ENCODE assay signal across 14 mouse cellular contexts in the genomic region with DNA sequence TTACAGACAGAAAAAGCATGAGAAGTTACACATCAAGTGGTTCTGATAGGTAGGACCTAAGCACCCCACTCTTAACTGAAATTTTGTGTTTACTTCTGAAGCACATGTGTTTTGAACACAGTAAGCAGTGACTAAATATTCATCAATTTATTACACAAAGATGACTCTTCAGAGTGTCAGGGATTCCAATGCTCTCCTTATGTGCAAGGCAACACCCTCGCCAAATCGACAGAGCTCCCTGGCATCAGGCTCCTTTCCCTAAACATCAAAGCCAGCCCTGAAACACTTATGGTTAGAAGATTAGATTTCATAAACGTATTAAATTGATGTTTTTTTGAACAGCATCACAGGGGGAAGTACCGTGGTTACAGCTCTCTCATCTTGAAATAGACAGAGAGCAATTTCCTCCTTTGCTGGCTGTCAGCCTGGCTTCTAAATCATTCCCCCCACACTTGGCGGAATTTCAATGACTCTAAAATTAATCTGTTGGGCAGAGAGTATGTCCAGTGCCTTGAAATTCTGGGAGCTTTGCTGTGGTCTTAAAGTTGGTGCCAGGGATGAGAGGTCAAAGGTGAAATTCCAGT.
A peak's percentile ranks its signal among the peaks of the same experiment; 100 is the strongest.
DNase-seq lines count a peak whose midpoint lies in the region; ATAC-seq and TF ChIP-seq lines count a peak whose summit lies in the region.
"Had no signal": no experiment of that assay in that cellular context is flagged by ENCODE, and none has a peak within 500 bp of the region (broad histone marks: within the 10 kb centered on the region; RNA-seq: fewer than 3 reads in every experiment).

No protein-coding gene starts in this region.

- ATAC-seq in hindbrain, postnatal 0 days, result no peak
- ATAC-seq in hindbrain, embryonic 13.5 days (ENCODE audit: low FRiP score), result no peak
- ATAC-seq in midbrain, embryonic 14.5 days (ENCODE audit: low FRiP score, low TSS enrichment), result no peak
- ATAC-seq in midbrain, embryonic 13.5 days, result no peak
- peak; percentile 69 for ATAC-seq in forebrain, postnatal 0 days
- ATAC-seq: inflammation-experienced regulatory T-cells, adult 6 months had no signal

- no peaks in the 10 kb centered on the region for H3K9me3 ChIP-seq in hindbrain, postnatal 0 days (ENCODE audit: low read length)
- H3K9me3 ChIP-seq in hindbrain, embryonic 13.5 days, result no peaks in the 10 kb centered on the region
- H3K9me3 ChIP-seq in midbrain, embryonic 14.5 days (ENCODE audit: control insufficient read depth, low read length), result no peaks in the 10 kb centered on the region
- no peaks in the 10 kb centered on the region for H3K9me3 ChIP-seq in midbrain, embryonic 13.5 days
- H3K9me3 ChIP-seq in forebrain, postnatal 0 days (ENCODE audit: low read length), result no peaks in the 10 kb centered on the region
- H3K9me3 ChIP-seq: embryonic facial prominence, embryonic 12.5 days; liver, embryonic 15.5 days had no signal

- no peaks in the 10 kb centered on the region for H3K4me1 ChIP-seq in hindbrain, postnatal 0 days (ENCODE audit: insufficient read depth, low read length)
- H3K4me1 ChIP-seq in hindbrain, embryonic 13.5 days (replicated peaks), result no peaks in the 10 kb centered on the region
- no peaks in the 10 kb centered on the region for H3K4me1 ChIP-seq in midbrain, embryonic 14.5 days (ENCODE audit: control insufficient read depth, insufficient read depth, low read length)
- H3K4me1 ChIP-seq in midbrain, embryonic 13.5 days (replicated peaks), result no peaks in the 10 kb centered on the region
- no peaks in the 10 kb centered on the region for H3K4me1 ChIP-seq in forebrain, postnatal 0 days (ENCODE audit: insufficient read depth)
- H3K4me1 ChIP-seq: embryonic facial prominence, embryonic 12.5 days; liver, embryonic 15.5 days had no signal

- no peaks in the 10 kb centered on the region for H3K27me3 ChIP-seq in hindbrain, postnatal 0 days (ENCODE audit: insufficient read depth, low read length)
- H3K27me3 ChIP-seq in hindbrain, embryonic 13.5 days, result no peaks in the 10 kb centered on the region
- no peaks in the 10 kb centered on the region for H3K27me3 ChIP-seq in midbrain, embryonic 14.5 days (ENCODE audit: control insufficient read depth, insufficient read depth, low read length)
- H3K27me3 ChIP-seq in midbrain, embryonic 13.5 days, result no peaks in the 10 kb centered on the region
- no peaks in the 10 kb centered on the region for H3K27me3 ChIP-seq in forebrain, postnatal 0 days (ENCODE audit: insufficient read depth, low read length)
- H3K27me3 ChIP-seq: embryonic facial prominence, embryonic 12.5 days; liver, embryonic 15.5 days had no signal

- no peak overlapping the region for H3K4me3 ChIP-seq in hindbrain, postnatal 0 days (ENCODE audit: low read length)
- H3K4me3 ChIP-seq in hindbrain, embryonic 13.5 days, result no peak overlapping the region
- H3K4me3 ChIP-seq in midbrain, embryonic 14.5 days (replicated peaks; ENCODE audit: low read depth, low read length), result no peak overlapping the region
- no peak overlapping the region for H3K4me3 ChIP-seq in midbrain, embryonic 13.5 days (replicated peaks)
- H3K4me3 ChIP-seq in forebrain, postnatal 0 days (ENCODE audit: low read depth, low read length), result no peak overlapping the region
- H3K4me3 ChIP-seq: embryonic facial prominence, embryonic 12.5 days; liver, embryonic 15.5 days; myocyte had no signal

- DNase-seq in cerebellum, postnatal 10 days, result peak; percentile 77 to 83
- DNase-seq in cerebellum, adult 18-20 months, result no peak
- peak; percentile 57 for DNase-seq in hindbrain, postnatal 0 days (ENCODE audit: low spot score)
- DNase-seq in midbrain, embryonic 14.5 days, result peak; percentile 12
- peak; percentile 46 for DNase-seq in forebrain, postnatal 0 days
- no peak for DNase-seq in testis, postnatal 10 days (ENCODE audit: low spot score)
- DNase-seq: cerebellum, adult 11-12 months; spleen, adult 18-20 months had no signal

- H3K27ac ChIP-seq in hindbrain, postnatal 0 days, result no peak overlapping the region
- H3K27ac ChIP-seq in hindbrain, embryonic 13.5 days, result no peak overlapping the region
- no peak overlapping the region for H3K27ac ChIP-seq in midbrain, embryonic 14.5 days (replicated peaks; ENCODE audit: low read depth, low read length)
- no peak overlapping the region for H3K27ac ChIP-seq in midbrain, embryonic 13.5 days
- no peak overlapping the region for H3K27ac ChIP-seq in forebrain, postnatal 0 days (ENCODE audit: low read depth, low read length)
- H3K27ac ChIP-seq: embryonic facial prominence, embryonic 12.5 days; liver, embryonic 15.5 days had no signal

- no peak overlapping the region for H3K4me2 ChIP-seq in hindbrain, postnatal 0 days (ENCODE audit: low read depth, low read length)
- H3K4me2 ChIP-seq in hindbrain, embryonic 13.5 days, result no peak overlapping the region
- H3K4me2 ChIP-seq in midbrain, embryonic 14.5 days (ENCODE audit: low read length), result no peak overlapping the region
- no peak overlapping the region for H3K4me2 ChIP-seq in midbrain, embryonic 13.5 days (replicated peaks)
- no peak overlapping the region for H3K4me2 ChIP-seq in forebrain, postnatal 0 days (ENCODE audit: low read depth)
- H3K4me2 ChIP-seq: embryonic facial prominence, embryonic 12.5 days; liver, embryonic 15.5 days had no signal

- TF ChIP-seq CTCF in hindbrain, postnatal 0 days (IDR thresholded peaks at IDR 0.05; ENCODE audit: low read depth), result no peak
- TF ChIP-seq CTCF in forebrain, postnatal 0 days (IDR thresholded peaks at IDR 0.05; ENCODE audit: low read depth), result no peak

- 40% methylated on average over 5 of the region's 5 CpGs for WGBS in hindbrain, postnatal 0 days
- 67% methylated on average over 5 of the region's 5 CpGs for WGBS in hindbrain, embryonic 13.5 days
- WGBS in midbrain, embryonic 14.5 days, result 63% methylated on average over 5 of the region's 5 CpGs
- 76% methylated on average over 5 of the region's 5 CpGs for WGBS in midbrain, embryonic 13.5 days
- 35% methylated on average over 5 of the region's 5 CpGs for WGBS in forebrain, postnatal 0 days

- no peak overlapping the region for H3K9ac ChIP-seq in hindbrain, postnatal 0 days (replicated peaks; ENCODE audit: low read length)
- no peak overlapping the region for H3K9ac ChIP-seq in hindbrain, embryonic 13.5 days
- no peak overlapping the region for H3K9ac ChIP-seq in midbrain, embryonic 14.5 days (replicated peaks; ENCODE audit: low read length)
- no peak overlapping the region for H3K9ac ChIP-seq in midbrain, embryonic 13.5 days (replicated peaks)
- H3K9ac ChIP-seq in forebrain, postnatal 0 days, result no peak overlapping the region
- H3K9ac ChIP-seq: embryonic facial prominence, embryonic 12.5 days; liver, embryonic 15.5 days had no signal

- no peaks in the 10 kb centered on the region for H3K36me3 ChIP-seq in hindbrain, postnatal 0 days (ENCODE audit: insufficient read depth, low read length)
- H3K36me3 ChIP-seq in hindbrain, embryonic 13.5 days, result no peaks in the 10 kb centered on the region
- no peaks in the 10 kb centered on the region for H3K36me3 ChIP-seq in midbrain, embryonic 14.5 days (ENCODE audit: control insufficient read depth, insufficient read depth, low read length)
- no peaks in the 10 kb centered on the region for H3K36me3 ChIP-seq in midbrain, embryonic 13.5 days
- no peaks in the 10 kb centered on the region for H3K36me3 ChIP-seq in forebrain, postnatal 0 days (ENCODE audit: insufficient read depth)
- H3K36me3 ChIP-seq: embryonic facial prominence, embryonic 12.5 days; liver, embryonic 15.5 days had no signal

Comparison
In these comparisons a context has a peak if more than half of its experiments do, and no peak if none do; other contexts are left out.
1. DNase-seq: peak in cerebellum, postnatal 10 days (2 of 2), hindbrain, postnatal 0 days (single experiment), midbrain, embryonic 14.5 days (single experiment) and forebrain, postnatal 0 days (single experiment); none in cerebellum, adult 18-20 months (0 of 2) and testis, postnatal 10 days (single experiment).